Mouse (Mus musculus) forebrain, embryonic 15.5 days (tissue): ENCODE results near the gene Ranbp10. TPM values are rescaled to one million over a fixed set of nuclear protein-coding genes. Genes with fewer than 3 reads are reported as not detected.

Experiments used
- ATAC-seq: fragments of 200-750 bp; cut with Nextera tagmentation; replicated peaks from 2 replicates; pipeline ENCODE4 v1.8.0; 2017; ENCODE audit warnings: mild to moderate bottlenecking, moderate TSS enrichment, moderate library complexity
- H3K27ac ChIP-seq: fragments of 300-500 bp; sonication (generic); replicated peaks from 2 replicates; pipeline ENCODE4 v1.5.1; 2015; ENCODE audit warnings: mild to moderate bottlenecking, inconsistent platforms
- H3K27me3 ChIP-seq: fragments of 300-500 bp; sonication (generic); 2 replicates; pipeline ENCODE4 v1.6.1; 2015; ENCODE audit warnings: inconsistent platforms
- H3K36me3 ChIP-seq: fragments of 300-500 bp; sonication (generic); 2 replicates; pipeline ENCODE4 v1.6.1; 2015; ENCODE audit warnings: mild to moderate bottlenecking, inconsistent platforms
- H3K4me1 ChIP-seq: fragments of 300-500 bp; sonication (generic); 2 replicates; pipeline ENCODE4 v1.6.1; 2015; ENCODE audit warnings: inconsistent platforms
- H3K4me2 ChIP-seq: fragments of 300-500 bp; sonication (generic); replicated peaks from 2 replicates; pipeline ENCODE4 v1.6.1; 2015; ENCODE audit warnings: mild to moderate bottlenecking, inconsistent platforms
- H3K4me3 ChIP-seq: fragments of 300-500 bp; sonication (generic); 2 replicates; pipeline ENCODE4 v1.5.1; 2015; ENCODE audit warnings: mild to moderate bottlenecking, inconsistent platforms
- H3K9ac ChIP-seq: fragments of 300-500 bp; sonication (generic); replicated peaks from 2 replicates; pipeline ENCODE4 v1.6.1; 2015; ENCODE audit warnings: mild to moderate bottlenecking, inconsistent platforms
- H3K9me3 ChIP-seq: fragments of 300-500 bp; sonication (generic); 2 replicates; pipeline ENCODE4 v1.6.1; 2016; ENCODE audit warnings: inconsistent platforms
- WGBS: fragments of 180-500 bp; shearing (Covaris S2); methylation state at CpG from one replicate; pipeline ENCODE4 v1.1.7; 2015; ENCODE audit warnings: mixed read lengths; 5-methylcytosine and 5-hydroxymethylcytosine counted together
- polyA plus RNA-seq: library from polyadenylated mRNA; unstranded; fragments of >200 nt; fragmentation: Nextera tagmentation; extraction: Ambion mirVana; gene quantifications from 2 replicates; pipeline ENCODE4 v1.2.1, GENCODE M21; 2015

The Ranbp10 gene
- polyA plus RNA-seq, 1 experiment from 2014 or later = 11.8 TPM

DNA sequence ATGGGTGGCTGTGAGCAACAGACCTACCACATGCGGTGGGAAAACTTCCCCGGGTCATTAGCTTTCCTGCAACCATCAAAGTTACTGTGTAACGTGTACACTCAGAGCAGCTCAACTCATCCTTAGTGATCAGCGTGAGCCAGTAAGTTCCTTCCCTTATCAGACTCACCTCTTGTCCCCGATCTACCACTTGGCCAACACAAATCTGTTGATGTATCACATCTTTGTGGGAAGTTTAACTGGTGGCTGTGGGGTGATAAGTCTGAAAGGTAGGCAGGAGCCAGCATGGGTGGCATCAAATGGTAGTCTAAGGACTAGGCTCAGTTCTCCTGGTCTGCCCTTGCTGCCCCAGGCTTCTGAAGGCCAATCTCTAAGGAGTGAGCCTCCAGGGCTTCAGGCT, 95.0 kb downstream of the Ranbp10 start:
- H3K4me2 ChIP-seq = no peak overlapping the region
- H3K9me3 ChIP-seq = no peaks in the 10 kb centered on the region
- ATAC-seq = no peak
- H3K36me3 ChIP-seq = peaks cover 15% of the 10 kb centered on the region
- no peak overlapping the region for H3K9ac ChIP-seq
- 94% methylated on average over 5 of the region's 5 CpGs for WGBS
- no peaks in the 10 kb centered on the region for H3K27me3 ChIP-seq
- no peaks in the 10 kb centered on the region for H3K4me1 ChIP-seq
- H3K27ac ChIP-seq = no peak overlapping the region
- no peak overlapping the region for H3K4me3 ChIP-seq

DNA sequence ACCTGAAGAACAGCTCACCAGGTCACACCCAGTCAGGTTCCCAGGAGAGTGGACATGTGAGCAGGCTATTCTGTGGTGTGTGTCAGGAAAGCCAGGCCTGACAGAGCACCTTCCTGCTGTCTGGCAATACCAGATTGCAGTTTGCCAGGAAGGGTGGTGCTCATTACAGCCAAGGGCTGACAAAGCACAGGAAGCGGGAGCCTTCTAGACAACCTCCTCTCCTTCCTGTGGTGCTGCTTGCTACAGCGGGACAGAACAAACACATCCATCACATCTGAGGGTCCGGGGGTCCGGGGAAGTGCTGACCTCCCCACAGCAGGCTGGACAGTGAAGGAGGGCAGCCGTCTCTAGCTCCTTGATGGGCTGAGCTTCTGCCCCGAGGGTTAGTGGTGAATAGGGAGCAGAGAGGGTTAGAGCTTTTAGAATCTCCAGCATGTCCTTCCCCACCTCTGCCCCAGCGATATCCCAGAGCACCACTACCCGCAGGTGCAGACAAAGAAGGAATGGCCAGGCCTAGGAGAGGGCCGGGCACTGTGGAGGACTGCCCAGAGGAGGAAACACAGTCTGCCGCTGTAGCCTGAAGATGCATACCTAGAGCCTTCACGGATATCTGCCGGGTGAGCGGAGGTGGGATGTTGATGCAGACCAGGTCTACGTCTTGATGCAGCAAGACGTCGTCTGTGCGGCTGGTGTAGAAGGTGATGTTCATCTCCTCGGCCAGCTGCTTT, 99.6 kb downstream of the Ranbp10 start:
- ATAC-seq = no peak
- peaks cover 53% of the 10 kb centered on the region for H3K36me3 ChIP-seq
- no peak overlapping the region for H3K4me3 ChIP-seq
- H3K4me2 ChIP-seq = no peak overlapping the region
- no peak overlapping the region for H3K27ac ChIP-seq
- no peak overlapping the region for H3K9ac ChIP-seq
- no peaks in the 10 kb centered on the region for H3K9me3 ChIP-seq
- H3K4me1 ChIP-seq = no peaks in the 10 kb centered on the region
- no peaks in the 10 kb centered on the region for H3K27me3 ChIP-seq
- WGBS = 92% methylated on average over 18 of the region's 18 CpGs

DNA sequence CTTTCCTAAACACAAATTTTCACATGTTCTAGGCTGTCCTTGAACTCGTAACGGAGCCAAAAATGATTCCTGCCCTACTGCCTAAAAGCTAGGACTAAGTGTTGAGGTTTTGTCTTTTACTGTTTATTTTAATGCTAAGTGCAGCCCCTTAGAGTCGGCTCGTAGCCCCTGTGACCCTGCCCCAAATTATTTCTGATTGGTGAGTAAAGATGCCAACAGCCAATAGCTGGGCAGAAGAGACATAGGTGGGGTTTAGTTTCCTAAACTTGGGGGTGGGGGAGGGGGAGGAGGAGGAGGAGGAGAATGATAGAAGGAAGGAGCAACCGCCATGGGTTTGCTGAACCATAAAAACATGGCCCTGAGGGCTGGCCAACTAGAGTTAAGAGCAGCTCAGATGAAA, 101.4 kb downstream of the Ranbp10 start:
- Histone ChIP-seq H3K4me1 (no peaks in the 10 kb centered on the region), H3K27me3 (no peaks in the 10 kb centered on the region), H3K9me3 (no peaks in the 10 kb centered on the region), H3K4me3 (no peak overlapping the region), H3K4me2 (no peak overlapping the region), H3K27ac (no peak overlapping the region), H3K36me3 (peaks cover 51% of the 10 kb centered on the region), H3K9ac (no peak overlapping the region)
- 90% methylated on average over 5 of the region's 5 CpGs for WGBS
- no peak for ATAC-seq

DNA sequence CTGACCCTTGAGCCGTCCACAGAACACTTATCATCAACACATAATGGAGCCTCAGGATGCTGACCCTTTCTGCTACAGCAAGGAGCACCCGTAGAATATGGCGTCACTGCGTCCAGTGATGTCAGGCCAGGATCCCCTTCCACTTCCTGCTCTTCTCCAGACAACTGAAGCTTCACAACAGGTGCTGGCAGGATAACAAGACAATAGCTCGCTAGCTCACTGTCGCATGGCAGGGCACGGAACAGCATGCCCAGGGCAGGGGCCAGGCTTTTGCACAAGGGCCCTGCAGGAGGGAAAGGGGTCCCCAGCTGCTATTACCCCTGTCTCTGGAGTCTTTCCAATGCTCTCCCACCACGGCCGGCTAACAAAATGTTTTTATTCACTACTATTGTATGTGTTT, 104.3 kb downstream of the Ranbp10 start:
- ATAC-seq = no peak
- H3K9me3 ChIP-seq = no peaks in the 10 kb centered on the region
- H3K4me1 ChIP-seq = no peaks in the 10 kb centered on the region
- no peaks in the 10 kb centered on the region for H3K27me3 ChIP-seq
- 91% methylated on average over 9 of the region's 9 CpGs for WGBS
- H3K4me2 ChIP-seq = no peak overlapping the region
- H3K27ac ChIP-seq = no peak overlapping the region
- peaks cover 50% of the 10 kb centered on the region for H3K36me3 ChIP-seq
- H3K9ac ChIP-seq = no peak overlapping the region
- H3K4me3 ChIP-seq = no peak overlapping the region

DNA sequence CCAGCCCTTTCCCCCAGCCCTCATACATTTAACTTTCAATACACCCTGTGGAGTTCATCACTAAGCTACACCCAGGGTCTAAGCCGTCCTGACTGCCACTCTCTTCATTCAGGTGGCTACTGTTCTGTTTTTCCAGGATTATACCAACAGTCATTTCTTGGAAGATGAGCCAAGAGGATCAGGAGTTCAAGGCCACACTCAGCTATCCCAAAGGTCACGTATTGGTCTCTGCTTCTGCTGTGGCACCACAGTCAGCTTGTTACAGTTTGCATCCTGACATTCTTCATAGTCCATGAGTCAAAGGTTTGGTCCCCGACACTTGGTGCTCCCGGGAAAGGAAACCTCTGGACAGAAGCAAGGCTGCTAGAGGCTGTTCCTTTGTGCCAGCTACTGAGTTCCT, 107.5 kb downstream of the Ranbp10 start:
- H3K4me1 ChIP-seq = no peaks in the 10 kb centered on the region
- ATAC-seq = no peak
- peaks cover 37% of the 10 kb centered on the region for H3K36me3 ChIP-seq
- H3K27ac ChIP-seq = no peak overlapping the region
- H3K4me2 ChIP-seq = no peak overlapping the region
- no peak overlapping the region for H3K4me3 ChIP-seq
- WGBS = 89% methylated on average over 4 of the region's 4 CpGs
- H3K27me3 ChIP-seq = no peaks in the 10 kb centered on the region
- no peak overlapping the region for H3K9ac ChIP-seq
- H3K9me3 ChIP-seq = no peaks in the 10 kb centered on the region

Other genes with a start within 250 kb of the Ranbp10 start
- 26.5 and 29.0 TPM in 2 replicates for gene Ripor1, start 222.1 kb downstream of the Ranbp10 start, polyA plus RNA-seq
- gene Ctcf, start 190.8 kb downstream of the Ranbp10 start, polyA plus RNA-seq = 150 and 152 TPM in 2 replicates
- 0.47 and 0.69 TPM in 2 replicates for gene Agrp, start 190.0 kb downstream of the Ranbp10 start, polyA plus RNA-seq
- 12.1 and 12.3 TPM in 2 replicates for gene Carmil2, start 141.1 kb downstream of the Ranbp10 start, polyA plus RNA-seq
- 105 and 107 TPM in 2 replicates for gene Acd, start 126.2 kb downstream of the Ranbp10 start, polyA plus RNA-seq
- gene Pard6a, start 126.2 kb downstream of the Ranbp10 start, polyA plus RNA-seq = 47.1 and 52.0 TPM in 2 replicates
- 0.15 TPM in 1 of 2 replicates, not detected in the other for gene 4933405L10Rik, start 119.7 kb downstream of the Ranbp10 start, polyA plus RNA-seq
- 17.3 and 19.3 TPM in 2 replicates for gene Enkd1, start 119.1 kb downstream of the Ranbp10 start, polyA plus RNA-seq
- gene Gfod2, start 68.7 kb downstream of the Ranbp10 start, polyA plus RNA-seq = 84.5 and 88.0 TPM in 2 replicates
- 0.61 and 0.84 TPM in 2 replicates for gene Tsnaxip1, start 381 bp upstream of the Ranbp10 start, polyA plus RNA-seq
- gene Cenpt, start 25.9 kb upstream of the Ranbp10 start, polyA plus RNA-seq = 65.0 and 66.4 TPM in 2 replicates
- gene Thap11, start 27.8 kb upstream of the Ranbp10 start, polyA plus RNA-seq = 70.5 and 73.6 TPM in 2 replicates
- 189 and 218 TPM in 2 replicates for gene Nutf2, start 33.2 kb upstream of the Ranbp10 start, polyA plus RNA-seq
- gene Edc4, start 53.5 kb upstream of the Ranbp10 start, polyA plus RNA-seq = 55.6 and 59.1 TPM in 2 replicates
- not detected in 2 replicates for gene Nrn1l, start 66.2 kb upstream of the Ranbp10 start, polyA plus RNA-seq
- 11.3 and 12.0 TPM in 2 replicates for gene Pskh1, start 73.1 kb upstream of the Ranbp10 start, polyA plus RNA-seq
- 2.0 and 2.2 TPM in 2 replicates for gene Ctrl, start 106.5 kb upstream of the Ranbp10 start, polyA plus RNA-seq
- 36.3 and 39.7 TPM in 2 replicates for gene Psmb10, start 111.1 kb upstream of the Ranbp10 start, polyA plus RNA-seq
- 0.41 and 0.50 TPM in 2 replicates for gene Lcat, start 116.0 kb upstream of the Ranbp10 start, polyA plus RNA-seq
- gene Slc12a4, start 138.7 kb upstream of the Ranbp10 start, polyA plus RNA-seq = 9.3 and 10.1 TPM in 2 replicates
- gene Dpep3, start 152.1 kb upstream of the Ranbp10 start, polyA plus RNA-seq = not detected in 2 replicates
- gene Dus2, start 164.0 kb upstream of the Ranbp10 start, polyA plus RNA-seq = 24.1 and 26.3 TPM in 2 replicates
- gene Dpep2nb, start 178.6 kb upstream of the Ranbp10 start, polyA plus RNA-seq = not detected in 2 replicates
- gene Ddx28, start 184.5 kb upstream of the Ranbp10 start, polyA plus RNA-seq = 22.4 and 23.0 TPM in 2 replicates
- 4.1 and 4.8 TPM in 2 replicates for gene Nfatc3, start 231.5 kb upstream of the Ranbp10 start, polyA plus RNA-seq